Mouse (Mus musculus): ENCODE results near the gene Capsl. TPM values are rescaled to one million over a fixed set of nuclear protein-coding genes. Genes with fewer than 3 reads are reported as not detected.

Capsl gene
- polyA plus RNA-seq (2015; fragmentation: Nextera tagmentation; extraction: Ambion mirVana) = 1.5 and 2.1 TPM in 2 replicates

GRCm38 (mm10) chr15:9435534-9436180 is at the start of gene Capsl:
TSS of gene Capsl (plus strand) at chr15:9436028.
- 50% methylated on average over 12 of the region's 12 CpGs for WGBS
- no peak within 1 kb of the TSS for H3K27ac ChIP-seq
- no peak within 1 kb of the TSS for H3K9ac ChIP-seq
- no peaks in the 10 kb centered on the region for H3K27me3 ChIP-seq
- H3K4me2 ChIP-seq = peak within 1 kb of the TSS; percentile 29
- no peak within 1 kb of the TSS for H3K4me3 ChIP-seq (replicated peaks)
- no peaks in the 10 kb centered on the region for H3K36me3 ChIP-seq
- ATAC-seq (replicated peaks; ENCODE audit: low FRiP score) = peak; percentile 80
- H3K4me1 ChIP-seq = no peaks in the 10 kb centered on the region
- no peaks in the 10 kb centered on the region for H3K9me3 ChIP-seq (replicated peaks)

- ATAC-seq (replicated peaks; ENCODE audit: low FRiP score) = no peak
Measured at GRCm38 (mm10) chr15:9409475-9409874, 26.4 kb upstream of the Capsl start.

GRCm38 (mm10) chr15:9421163-9421562 is 14.7 kb upstream of the Capsl start:
- Histone ChIP-seq H3K4me2 (no peak overlapping the region), H3K9ac (no peak overlapping the region), H3K4me1 (no peaks in the 10 kb centered on the region), H3K36me3 (no peaks in the 10 kb centered on the region), H3K9me3 (replicated peaks) (no peaks in the 10 kb centered on the region), H3K27ac (no peak overlapping the region), H3K27me3 (no peaks in the 10 kb centered on the region), H3K4me3 (replicated peaks) (no peak overlapping the region)
- ATAC-seq (replicated peaks; ENCODE audit: low FRiP score) = no peak

More at GRCm38 (mm10) chr15:9409475-9409874, 26.4 kb upstream of the Capsl start:
- H3K9ac ChIP-seq = no peak overlapping the region
- WGBS = 92% methylated on average over 3 of the region's 3 CpGs
- H3K4me3 ChIP-seq (replicated peaks) = no peak overlapping the region
- no peak overlapping the region for H3K4me2 ChIP-seq
- no peaks in the 10 kb centered on the region for H3K4me1 ChIP-seq
- no peaks in the 10 kb centered on the region for H3K27me3 ChIP-seq
- no peaks in the 10 kb centered on the region for H3K36me3 ChIP-seq
- no peaks in the 10 kb centered on the region for H3K9me3 ChIP-seq (replicated peaks)
- H3K27ac ChIP-seq = no peak overlapping the region

GRCm38 (mm10) chr15:9427849-9428248 is 8.0 kb upstream of the Capsl start:
- Histone ChIP-seq H3K4me1 (no peaks in the 10 kb centered on the region), H3K36me3 (no peaks in the 10 kb centered on the region), H3K4me3 (replicated peaks) (no peak overlapping the region), H3K27me3 (no peaks in the 10 kb centered on the region), H3K9me3 (replicated peaks) (no peaks in the 10 kb centered on the region), H3K9ac (no peak overlapping the region), H3K4me2 (no peak overlapping the region), H3K27ac (no peak overlapping the region)
- ATAC-seq (replicated peaks; ENCODE audit: low FRiP score) = no peak

GRCm38 (mm10) chr15:9429843-9430242 is 6.0 kb upstream of the Capsl start:
- 90% methylated on average over 3 of the region's 3 CpGs for WGBS
- Histone ChIP-seq H3K27me3 (no peaks in the 10 kb centered on the region), H3K27ac (no peak overlapping the region), H3K36me3 (no peaks in the 10 kb centered on the region), H3K9ac (no peak overlapping the region), H3K4me1 (no peaks in the 10 kb centered on the region), H3K4me3 (replicated peaks) (no peak overlapping the region), H3K9me3 (replicated peaks) (no peaks in the 10 kb centered on the region), H3K4me2 (no peak overlapping the region)
- no peak for ATAC-seq (replicated peaks; ENCODE audit: low FRiP score)

GRCm38 (mm10) chr15:9451999-9452398 is 16.2 kb downstream of the Capsl start:
- H3K27ac ChIP-seq = no peak overlapping the region
- H3K4me1 ChIP-seq = no peaks in the 10 kb centered on the region
- no peak overlapping the region for H3K4me3 ChIP-seq (replicated peaks)
- H3K9ac ChIP-seq = no peak overlapping the region
- no peaks in the 10 kb centered on the region for H3K27me3 ChIP-seq
- ATAC-seq (replicated peaks; ENCODE audit: low FRiP score) = no peak
- no peak overlapping the region for H3K4me2 ChIP-seq
- 94% methylated on average over 1 of the region's 1 CpGs for WGBS
- no peaks in the 10 kb centered on the region for H3K36me3 ChIP-seq
- H3K9me3 ChIP-seq (replicated peaks) = no peaks in the 10 kb centered on the region

- H3K9ac ChIP-seq = no peak overlapping the region
- no peak overlapping the region for H3K4me3 ChIP-seq (replicated peaks)
- no peaks in the 10 kb centered on the region for H3K9me3 ChIP-seq (replicated peaks)
- H3K4me1 ChIP-seq = no peaks in the 10 kb centered on the region
- no peak overlapping the region for H3K27ac ChIP-seq
- no peaks in the 10 kb centered on the region for H3K36me3 ChIP-seq
- WGBS = 58% methylated on average over 1 of the region's 1 CpGs
- no peak overlapping the region for H3K4me2 ChIP-seq
- ATAC-seq (replicated peaks; ENCODE audit: low FRiP score) = no peak
- no peaks in the 10 kb centered on the region for H3K27me3 ChIP-seq
Measured at GRCm38 (mm10) chr15:9452842-9453241, 17.0 kb downstream of the Capsl start.

GRCm38 (mm10) chr15:9454198-9454597 is 18.4 kb downstream of the Capsl start:
- Histone ChIP-seq H3K4me3 (replicated peaks) (no peak overlapping the region), H3K27me3 (no peaks in the 10 kb centered on the region), H3K27ac (no peak overlapping the region), H3K4me2 (no peak overlapping the region), H3K4me1 (no peaks in the 10 kb centered on the region), H3K9me3 (replicated peaks) (no peaks in the 10 kb centered on the region), H3K36me3 (no peaks in the 10 kb centered on the region), H3K9ac (no peak overlapping the region)
- ATAC-seq (replicated peaks; ENCODE audit: low FRiP score) = no peak
- 85% methylated on average over 4 of the region's 4 CpGs for WGBS

GRCm38 (mm10) chr15:9455241-9455640 is 19.4 kb downstream of the Capsl start:
- Histone ChIP-seq H3K36me3 (no peaks in the 10 kb centered on the region), H3K9me3 (replicated peaks) (no peaks in the 10 kb centered on the region), H3K4me1 (no peaks in the 10 kb centered on the region), H3K4me3 (replicated peaks) (no peak overlapping the region), H3K9ac (no peak overlapping the region), H3K4me2 (no peak overlapping the region), H3K27ac (no peak overlapping the region), H3K27me3 (no peaks in the 10 kb centered on the region)
- ATAC-seq (replicated peaks; ENCODE audit: low FRiP score) = peak; percentile 84; the same call in 1 of the 2 replicates
- 51% methylated on average over 4 of the region's 4 CpGs for WGBS

GRCm38 (mm10) chr15:9463521-9464027 is 27.7 kb downstream of the Capsl start:
- H3K36me3 ChIP-seq = no peaks in the 10 kb centered on the region
- no peaks in the 10 kb centered on the region for H3K27me3 ChIP-seq
- no peak overlapping the region for H3K9ac ChIP-seq
- no peak overlapping the region for H3K27ac ChIP-seq
- H3K9me3 ChIP-seq (replicated peaks) = no peaks in the 10 kb centered on the region
- ATAC-seq (replicated peaks; ENCODE audit: low FRiP score) = peak; percentile 46; the same call in 1 of the 2 replicates
- no peak overlapping the region for H3K4me3 ChIP-seq (replicated peaks)
- H3K4me2 ChIP-seq = no peak overlapping the region
- 55% methylated on average over 7 of the region's 7 CpGs for WGBS
- H3K4me1 ChIP-seq = no peaks in the 10 kb centered on the region

- H3K9ac ChIP-seq = no peak overlapping the region
- no peak overlapping the region for H3K4me3 ChIP-seq (replicated peaks)
- 49% methylated on average over 1 of the region's 1 CpGs for WGBS
- no peaks in the 10 kb centered on the region for H3K27me3 ChIP-seq
- H3K27ac ChIP-seq = no peak overlapping the region
- H3K9me3 ChIP-seq (replicated peaks) = no peaks in the 10 kb centered on the region
- no peak overlapping the region for H3K4me2 ChIP-seq
- H3K4me1 ChIP-seq = no peaks in the 10 kb centered on the region
- H3K36me3 ChIP-seq = no peaks in the 10 kb centered on the region
- ATAC-seq (replicated peaks; ENCODE audit: low FRiP score) = no peak
Measured at GRCm38 (mm10) chr15:9464039-9464438, 28.2 kb downstream of the Capsl start.

GRCm38 (mm10) chr15:9471053-9471685 is 35.3 kb downstream of the Capsl start:
- no peaks in the 10 kb centered on the region for H3K27me3 ChIP-seq
- H3K4me3 ChIP-seq (replicated peaks) = no peak overlapping the region
- no peaks in the 10 kb centered on the region for H3K9me3 ChIP-seq (replicated peaks)
- no peaks in the 10 kb centered on the region for H3K36me3 ChIP-seq
- WGBS = 89% methylated on average over 4 of the region's 4 CpGs
- no peak overlapping the region for H3K4me2 ChIP-seq
- no peak for ATAC-seq (replicated peaks; ENCODE audit: low FRiP score)
- no peak overlapping the region for H3K27ac ChIP-seq
- no peaks in the 10 kb centered on the region for H3K4me1 ChIP-seq
- no peak overlapping the region for H3K9ac ChIP-seq
